ENCODE assay signal across 8 mouse cellular contexts in the genomic region with DNA sequence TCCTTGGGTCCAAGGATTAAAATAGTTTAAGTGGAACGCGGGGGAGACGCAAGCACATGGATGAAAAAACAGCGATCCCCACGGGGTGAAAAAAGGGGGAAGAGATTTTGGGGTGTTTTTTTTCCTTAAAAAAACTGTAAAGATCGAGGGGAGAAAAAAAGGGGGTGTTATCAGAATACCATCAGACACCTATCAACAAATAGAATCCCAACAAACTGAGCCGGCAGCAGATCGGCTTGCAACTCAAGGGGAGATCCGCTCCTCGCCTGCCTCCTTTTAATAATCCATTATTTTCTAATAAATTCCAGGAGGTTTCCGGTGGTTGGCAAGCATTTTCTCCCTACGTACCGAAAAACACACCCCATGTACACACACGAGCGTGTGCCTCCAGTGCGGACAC. TPM values are rescaled to one million over a fixed set of nuclear protein-coding genes. Genes with fewer than 3 reads are reported as not detected.
DNase-seq lines count a peak whose midpoint lies in the region; ATAC-seq and TF ChIP-seq lines count a peak whose summit lies in the region.

No protein-coding gene starts in this region.

- peak overlapping the region; percentile 99 for H3K27ac ChIP-seq in kidney, embryonic 14.5 days (ENCODE audit: low read depth, low read length)
- peak overlapping the region; percentile 56 for H3K27ac ChIP-seq in bone marrow macrophage, adult 2 months (ENCODE audit: insufficient read depth, low read depth, low read length)
- peak overlapping the region; percentile 99 for H3K27ac ChIP-seq in hindbrain, embryonic 12.5 days
- peak overlapping the region; percentile 100 for H3K27ac ChIP-seq in midbrain, embryonic 13.5 days

- no peak for ATAC-seq in kidney, embryonic 14.5 days (ENCODE audit: low FRiP score, low TSS enrichment)
- no peak for ATAC-seq in hindbrain, embryonic 12.5 days (ENCODE audit: low FRiP score)
- ATAC-seq in midbrain, embryonic 13.5 days: no peak
- ATAC-seq in inflammation-experienced regulatory T-cells, adult 6 months: no peak

- H3K4me1 ChIP-seq in kidney, embryonic 14.5 days (ENCODE audit: control insufficient read depth, insufficient read depth, low read length): peaks cover 11% of the 10 kb centered on the region
- peaks cover 11% of the 10 kb centered on the region for H3K4me1 ChIP-seq in bone marrow macrophage, adult 2 months (ENCODE audit: control insufficient read depth, insufficient read depth, low read length)
- H3K4me1 ChIP-seq in hindbrain, embryonic 12.5 days: peaks cover 4% of the 10 kb centered on the region; the same call in 1 of the 2 replicates
- peaks cover 19% of the 10 kb centered on the region for H3K4me1 ChIP-seq in midbrain, embryonic 13.5 days (replicated peaks)

- no peak for TF ChIP-seq CTCF in bone marrow macrophage, adult 2 months (IDR thresholded peaks at IDR 0.05; ENCODE audit: low read depth, low read length)

- H3K9ac ChIP-seq in kidney, embryonic 14.5 days (ENCODE audit: low read depth, low read length): peak overlapping the region; percentile 94
- peak overlapping the region; percentile 90 for H3K9ac ChIP-seq in hindbrain, embryonic 12.5 days
- H3K9ac ChIP-seq in midbrain, embryonic 13.5 days (replicated peaks): peak overlapping the region; percentile 97

- peak overlapping the region; percentile 84 for H3K4me2 ChIP-seq in kidney, embryonic 14.5 days (replicated peaks; ENCODE audit: low read depth, low read length)
- H3K4me2 ChIP-seq in hindbrain, embryonic 12.5 days (replicated peaks): peak overlapping the region; percentile 83
- H3K4me2 ChIP-seq in midbrain, embryonic 13.5 days (replicated peaks): peak overlapping the region; percentile 83

- H3K9me3 ChIP-seq in kidney, embryonic 14.5 days (ENCODE audit: control insufficient read depth, low read length): no peaks in the 10 kb centered on the region
- no peaks in the 10 kb centered on the region for H3K9me3 ChIP-seq in hindbrain, embryonic 12.5 days (replicated peaks)
- no peaks in the 10 kb centered on the region for H3K9me3 ChIP-seq in midbrain, embryonic 13.5 days

- no peaks in the 10 kb centered on the region for H3K36me3 ChIP-seq in kidney, embryonic 14.5 days (ENCODE audit: control insufficient read depth, insufficient read depth, low read length)
- no peaks in the 10 kb centered on the region for H3K36me3 ChIP-seq in hindbrain, embryonic 12.5 days
- no peaks in the 10 kb centered on the region for H3K36me3 ChIP-seq in midbrain, embryonic 13.5 days

- H3K27me3 ChIP-seq in kidney, embryonic 14.5 days (ENCODE audit: control insufficient read depth, insufficient read depth, low read length): no peaks in the 10 kb centered on the region
- no peaks in the 10 kb centered on the region for H3K27me3 ChIP-seq in hindbrain, embryonic 12.5 days
- H3K27me3 ChIP-seq in midbrain, embryonic 13.5 days: 0 out of 2 replicates have a peak, but pooled peaks cover 2% of the 10 kb centered on the region

- WGBS in kidney, embryonic 14.5 days: under 1% methylated on average over 16 of the region's 16 CpGs
- under 1% methylated on average over 16 of the region's 16 CpGs for WGBS in hindbrain, embryonic 12.5 days
- under 1% methylated on average over 16 of the region's 16 CpGs for WGBS in midbrain, embryonic 13.5 days

- H3K4me3 ChIP-seq in kidney, embryonic 14.5 days (ENCODE audit: low read length): peak overlapping the region; percentile 88
- H3K4me3 ChIP-seq in bone marrow macrophage, adult 2 months (ENCODE audit: insufficient read depth, low read length): peak overlapping the region; percentile 82
- H3K4me3 ChIP-seq in hindbrain, embryonic 12.5 days: peak overlapping the region; percentile 88
- H3K4me3 ChIP-seq in midbrain, embryonic 13.5 days (replicated peaks): peak overlapping the region; percentile 86

- DNase-seq in kidney, adult 18-20 months: no peak
- no peak for DNase-seq in thymus, postnatal 25 days
- DNase-seq in left cerebral cortex, adult 8-10 months (ENCODE audit: low spot score in 2 of 2): no peak

- no peak for TF ChIP-seq POLR2A in bone marrow macrophage, adult 2 months (IDR thresholded peaks at IDR 0.05; ENCODE audit: borderline replicate concordance, low read depth, low read length)

RNA-seq across cellular contexts. Expression of gene Maml3, which starts 0.7 kb away (rescaled TPM):
- 8.4 and 9.4 TPM in 2 replicates for polyA plus RNA-seq in kidney, embryonic 14.5 days (2014; fragmentation: Nextera tagmentation; extraction: Ambion mirVana)
- 2.2 and 2.3 TPM in 2 replicates for polyA plus RNA-seq in bone marrow macrophage, adult 2 months (2012; ENCODE audit: insufficient read depth, insufficient read length, missing spikeins)
- 8.3 and 8.9 TPM in 2 replicates for polyA plus RNA-seq in hindbrain, embryonic 12.5 days (2016; fragmentation: Nextera tagmentation; extraction: Ambion mirVana)
- polyA plus RNA-seq in midbrain, embryonic 13.5 days (2015; fragmentation: Nextera tagmentation; extraction: Ambion mirVana): 8.3 and 8.6 TPM in 2 replicates
- 1 to 10 TPM; 6.7 to 8.3 (median 7.1) TPM for total RNA-seq in left cerebral cortex, adult 8-10 months (2022)
- 1 to 10 TPM in 1 of 3 experiments, under 1 TPM in 1, not detected in 1; 0.68 to 2.2 TPM for polyA plus RNA-seq in inflammation-experienced regulatory T-cells, adult 6 months (2017; shearing (Covaris generic))
